Mouse (Mus musculus) layer of hippocampus, postnatal 25 days (tissue): ENCODE measurements around the gene Stxbp3. TPM values are rescaled to one million over a fixed set of nuclear protein-coding genes. Genes with fewer than 3 reads are reported as not detected.

ENCODE experiments used
- DNase-seq, 2 experiments: peaks; one replicate each; pipeline ENCODE4 v3.0.0; 2022; ENCODE audit warnings: mixed read lengths in 2 of 2, low spot score in 1 of 2; ENCODE audit errors: extremely low spot score in 1 of 2
- total RNA-seq, 2 experiments: library from RNA; stranded (reverse); gene quantifications; 2 replicates each; pipeline ENCODE4 v1.2.3; 2021

Stxbp3 gene
- total RNA-seq, 2 experiments from 2014 or later = 24.3 to 26.4 TPM

- no peak for DNase-seq
Observed at GRCm38 (mm10) chr3:108769547-108769946, 70.8 kb downstream of the Stxbp3 start.

- no peak for DNase-seq
Observed at GRCm38 (mm10) chr3:108767416-108767815, 72.9 kb downstream of the Stxbp3 start.

- no peak for DNase-seq
Observed at GRCm38 (mm10) chr3:108766943-108767342, 73.4 kb downstream of the Stxbp3 start.

- no peak for DNase-seq
Observed at GRCm38 (mm10) chr3:108765476-108765875, 74.8 kb downstream of the Stxbp3 start.

- no peak for DNase-seq
Observed at GRCm38 (mm10) chr3:108764976-108765375, 75.3 kb downstream of the Stxbp3 start.

- DNase-seq = no peak
Observed at GRCm38 (mm10) chr3:108763691-108764090, 76.6 kb downstream of the Stxbp3 start.

GRCm38 (mm10) chr3:108762597-108763111 is 77.7 kb downstream of the Stxbp3 start:
- DNase-seq = peak in 1 of 2 experiments; percentile 15

- no peak for DNase-seq
Observed at GRCm38 (mm10) chr3:108759566-108760420, 80.5 kb downstream of the Stxbp3 start.

GRCm38 (mm10) chr3:108757570-108757969 is 82.8 kb downstream of the Stxbp3 start:
- no peak for DNase-seq

GRCm38 (mm10) chr3:108756131-108756530 is 84.2 kb downstream of the Stxbp3 start:
- DNase-seq = no peak

GRCm38 (mm10) chr3:108755542-108755941 is 84.8 kb downstream of the Stxbp3 start:
- no peak for DNase-seq

GRCm38 (mm10) chr3:108754541-108754940 is 85.8 kb downstream of the Stxbp3 start:
- no peak for DNase-seq

GRCm38 (mm10) chr3:108751691-108752090 is 88.6 kb downstream of the Stxbp3 start:
- DNase-seq = no peak

- DNase-seq = no peak
Observed at GRCm38 (mm10) chr3:108751061-108751460, 89.3 kb downstream of the Stxbp3 start.

- DNase-seq = no peak
Observed at GRCm38 (mm10) chr3:108744060-108744459, 96.3 kb downstream of the Stxbp3 start.

Other genes starting within 250 kb of the Stxbp3 start
- gene Wdr47, start 249.2 kb downstream of the Stxbp3 start, total RNA-seq = 100 to 1,000 TPM; 130 to 139 TPM
- 10 to 100 TPM; 27.0 to 31.0 TPM for gene Clcc1, start 186.6 kb downstream of the Stxbp3 start, total RNA-seq
- 10 to 100 TPM; 17.8 to 17.9 TPM for gene Gpsm2, start 118.2 kb downstream of the Stxbp3 start, total RNA-seq
- gene Aknad1, start 100.9 kb downstream of the Stxbp3 start, total RNA-seq = not detected
- gene Fndc7, start 49.5 kb upstream of the Stxbp3 start, total RNA-seq = under 1 TPM in 1 of 2 experiments, not detected in 1; 0.23 TPM
- gene Prpf38b, start 71.2 kb upstream of the Stxbp3 start, total RNA-seq = 10 to 100 TPM; 36.4 to 50.8 TPM
- gene Henmt1, start 99.3 kb upstream of the Stxbp3 start, total RNA-seq = 1 to 10 TPM; 3.6 to 4.1 TPM
- not detected for gene Gm9857, start 99.9 kb upstream of the Stxbp3 start, total RNA-seq
- 10 to 100 TPM; 28.7 to 29.2 TPM for gene Fam102b, start 187.1 kb upstream of the Stxbp3 start, total RNA-seq
- not detected for gene Slc25a54, start 239.9 kb upstream of the Stxbp3 start, total RNA-seq